Mouse (Mus musculus): ENCODE measurements at regions not wholly inside any gene's neighbourhood (a gene's known extent, or its start where the extent isn't known, plus 50 kb on each side); places are given as distances from the start of the nearest gene placed in this dataset.

- Histone ChIP-seq H3K4me3 (no peak overlapping the region), H3K27ac (no peak overlapping the region), H3K4me1 (replicated peaks) (no peaks in the 10 kb centered on the region), H3K9ac (no peak overlapping the region), H3K27me3 (no peaks in the 10 kb centered on the region), H3K4me2 (no peak overlapping the region), H3K36me3 (no peaks in the 10 kb centered on the region), H3K9me3 (replicated peaks) (no peaks in the 10 kb centered on the region)
- 80% methylated on average over 1 of the region's 1 CpGs for WGBS
- no peak for ATAC-seq (replicated peaks; ENCODE audit: insufficient number of reproducible peaks, insufficient read depth, low FRiP score, low read depth)
Observed at GRCm38 (mm10) chr14:99783646-99784045, 485.2 kb downstream of the Klf5 start.

DNA sequence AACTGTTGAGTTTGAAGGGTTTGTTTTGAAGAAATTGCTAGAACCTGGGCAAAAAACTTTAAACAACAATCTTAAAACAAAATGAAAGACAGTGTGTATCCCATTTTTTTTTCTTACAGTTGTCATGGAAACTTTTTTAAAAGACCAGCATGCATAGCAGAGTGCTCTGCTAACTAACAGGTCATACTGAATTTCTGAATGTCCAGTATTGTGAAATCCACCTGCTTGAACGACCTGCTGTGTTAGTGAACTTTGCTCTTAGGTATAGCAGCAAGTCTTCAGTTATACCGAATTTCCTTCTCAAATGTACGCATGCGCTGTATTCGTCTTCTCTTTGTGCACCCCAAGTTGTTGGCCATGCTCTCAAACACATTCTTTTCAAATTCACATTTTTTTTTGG lies 486.6 kb downstream of the Klf5 start:
- ATAC-seq (replicated peaks; ENCODE audit: insufficient number of reproducible peaks, insufficient read depth, low FRiP score, low read depth) = no peak

DNA sequence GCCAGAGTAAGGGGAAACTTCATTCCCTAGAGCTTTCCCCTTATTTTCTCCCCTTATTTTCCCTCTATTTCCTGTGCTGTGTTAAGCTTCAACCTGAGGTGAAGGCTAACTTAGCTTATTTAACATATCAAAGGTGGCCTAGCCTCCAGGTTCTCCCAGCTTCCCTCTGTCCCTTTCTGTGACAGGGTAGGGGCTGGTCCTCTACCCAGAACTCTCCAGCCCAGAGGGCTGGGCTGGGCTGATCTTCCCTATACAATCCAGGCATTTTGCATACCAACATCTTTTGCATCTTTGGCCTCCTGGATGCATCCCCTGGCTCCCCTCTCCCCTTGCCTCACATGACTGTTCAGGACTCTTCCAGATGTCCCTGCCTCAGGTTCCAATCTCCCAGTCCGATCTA lies 487.9 kb downstream of the Klf5 start:
- Histone ChIP-seq H3K4me3 (no peak overlapping the region), H3K9me3 (replicated peaks) (no peaks in the 10 kb centered on the region), H3K36me3 (no peaks in the 10 kb centered on the region), H3K27ac (no peak overlapping the region), H3K4me2 (no peak overlapping the region), H3K4me1 (replicated peaks) (no peaks in the 10 kb centered on the region), H3K9ac (no peak overlapping the region), H3K27me3 (no peaks in the 10 kb centered on the region)
- no peak for ATAC-seq (replicated peaks; ENCODE audit: insufficient number of reproducible peaks, insufficient read depth, low FRiP score, low read depth)
- 89% methylated on average over 1 of the region's 1 CpGs for WGBS

More for the DNA sequence above, 486.6 kb downstream of the Klf5 start:
- Histone ChIP-seq H3K36me3 (no peaks in the 10 kb centered on the region), H3K4me3 (no peak overlapping the region), H3K27me3 (no peaks in the 10 kb centered on the region), H3K9me3 (replicated peaks) (no peaks in the 10 kb centered on the region), H3K4me1 (replicated peaks) (no peaks in the 10 kb centered on the region), H3K27ac (no peak overlapping the region), H3K4me2 (no peak overlapping the region), H3K9ac (no peak overlapping the region)
- 84% methylated on average over 5 of the region's 5 CpGs for WGBS

- no peaks in the 10 kb centered on the region for H3K36me3 ChIP-seq
- WGBS = 60% methylated on average over 3 of the region's 3 CpGs
- ATAC-seq (replicated peaks; ENCODE audit: insufficient number of reproducible peaks, insufficient read depth, low FRiP score, low read depth) = no peak
- no peak overlapping the region for H3K9ac ChIP-seq
- no peak overlapping the region for H3K4me3 ChIP-seq
- no peaks in the 10 kb centered on the region for H3K4me1 ChIP-seq (replicated peaks)
- no peaks in the 10 kb centered on the region for H3K27me3 ChIP-seq
- no peak overlapping the region for H3K27ac ChIP-seq
- H3K9me3 ChIP-seq (replicated peaks) = no peaks in the 10 kb centered on the region
- H3K4me2 ChIP-seq = no peak overlapping the region
Observed at GRCm38 (mm10) chr14:99788185-99788584, 489.7 kb downstream of the Klf5 start.

DNA sequence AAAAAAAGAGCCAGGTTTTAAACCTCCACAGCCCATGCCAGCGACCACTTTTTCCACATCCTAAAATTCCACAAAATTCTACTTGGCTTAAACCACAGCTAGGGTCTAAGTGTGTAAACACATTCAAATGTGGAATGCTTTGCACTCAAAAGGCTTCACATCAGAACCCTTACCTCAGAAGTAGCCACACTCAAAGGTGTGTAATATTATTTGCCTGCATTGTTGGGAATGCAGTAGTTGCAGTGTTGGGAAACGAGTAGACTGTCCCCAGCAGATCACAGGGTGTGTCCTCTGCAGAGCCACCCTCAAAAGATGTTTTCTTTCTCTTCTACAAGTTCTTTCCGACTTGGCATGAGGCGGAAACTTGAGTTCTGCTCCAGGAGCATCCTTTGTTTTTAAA lies 488.2 kb downstream of the Klf12 start:
- no peak for ATAC-seq (replicated peaks; ENCODE audit: insufficient number of reproducible peaks, insufficient read depth, low FRiP score, low read depth)
- H3K27ac ChIP-seq = no peak overlapping the region
- H3K9me3 ChIP-seq (replicated peaks) = no peaks in the 10 kb centered on the region
- H3K9ac ChIP-seq = no peak overlapping the region
- no peak overlapping the region for H3K4me2 ChIP-seq
- no peaks in the 10 kb centered on the region for H3K36me3 ChIP-seq
- no peak overlapping the region for H3K4me3 ChIP-seq
- H3K27me3 ChIP-seq = no peaks in the 10 kb centered on the region
- 72% methylated on average over 4 of the region's 4 CpGs for WGBS
- no peaks in the 10 kb centered on the region for H3K4me1 ChIP-seq (replicated peaks)

- H3K27ac ChIP-seq = no peak overlapping the region
- H3K27me3 ChIP-seq = no peaks in the 10 kb centered on the region
Observed at GRCm38 (mm10) chr14:99806052-99806451, 478.4 kb downstream of the Klf12 start.

GRCm38 (mm10) chr14:99806599-99806998 lies 477.9 kb downstream of the Klf12 start:
- no peaks in the 10 kb centered on the region for H3K4me1 ChIP-seq (replicated peaks)
- no peak overlapping the region for H3K27ac ChIP-seq
- no peak overlapping the region for H3K9ac ChIP-seq
- 70% methylated on average over 5 of the region's 5 CpGs for WGBS
- no peak overlapping the region for H3K4me2 ChIP-seq
- no peaks in the 10 kb centered on the region for H3K27me3 ChIP-seq
- H3K36me3 ChIP-seq = no peaks in the 10 kb centered on the region
- no peak for ATAC-seq (replicated peaks; ENCODE audit: insufficient number of reproducible peaks, insufficient read depth, low FRiP score, low read depth)
- H3K9me3 ChIP-seq (replicated peaks) = no peaks in the 10 kb centered on the region
- no peak overlapping the region for H3K4me3 ChIP-seq

More at GRCm38 (mm10) chr14:99806052-99806451, 478.4 kb downstream of the Klf12 start:
- Histone ChIP-seq H3K36me3 (no peaks in the 10 kb centered on the region), H3K4me2 (no peak overlapping the region), H3K9me3 (replicated peaks) (no peaks in the 10 kb centered on the region), H3K9ac (no peak overlapping the region), H3K4me1 (replicated peaks) (no peaks in the 10 kb centered on the region), H3K4me3 (no peak overlapping the region)
- no peak for ATAC-seq (replicated peaks; ENCODE audit: insufficient number of reproducible peaks, insufficient read depth, low FRiP score, low read depth)
- 56% methylated on average over 1 of the region's 1 CpGs for WGBS

DNA sequence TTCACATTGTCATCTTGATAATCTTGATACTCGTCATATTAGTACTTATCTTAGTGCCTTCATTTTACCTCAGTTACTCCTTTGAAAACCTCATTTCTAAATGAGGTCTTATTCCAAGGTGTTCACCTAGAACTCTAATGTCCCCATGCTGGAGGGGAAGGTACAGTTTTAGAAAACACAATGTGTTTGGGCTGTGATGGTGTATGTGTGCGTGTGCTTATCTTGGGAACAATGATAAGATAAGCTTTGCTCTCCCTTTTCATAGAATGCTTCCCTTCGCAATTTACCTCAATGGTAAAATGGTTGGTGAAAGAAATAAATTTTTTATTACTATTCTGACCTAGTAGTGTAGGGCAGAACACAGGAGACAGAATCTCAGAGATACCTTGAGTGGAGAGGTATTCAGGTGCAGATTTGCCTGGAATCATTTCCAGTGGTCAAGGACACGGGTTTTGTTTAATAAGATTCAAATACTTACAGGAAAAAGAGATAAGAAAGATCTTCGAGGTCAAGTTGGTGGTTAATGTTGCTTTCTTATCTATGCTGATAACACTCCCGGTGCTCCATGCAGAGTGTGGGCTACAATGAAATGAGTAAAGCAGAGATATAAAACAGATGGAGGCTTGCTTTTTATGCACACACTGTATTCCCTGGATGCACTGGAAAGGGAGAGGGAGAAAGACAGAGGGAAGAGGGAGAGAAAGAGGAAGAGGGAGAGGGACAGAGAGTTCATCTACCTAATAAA lies 471.6 kb downstream of the Klf12 start:
- 39% methylated on average over 6 of the region's 6 CpGs for WGBS

More for the DNA sequence above, 471.6 kb downstream of the Klf12 start:
- no peak overlapping the region for H3K9ac ChIP-seq
- no peak overlapping the region for H3K4me2 ChIP-seq
- no peaks in the 10 kb centered on the region for H3K36me3 ChIP-seq
- no peak overlapping the region for H3K27ac ChIP-seq
- 0 out of 2 replicates have a peak, but pooled peaks cover 3% of the 10 kb centered on the region for H3K4me1 ChIP-seq (replicated peaks)
- ATAC-seq (replicated peaks; ENCODE audit: insufficient number of reproducible peaks, insufficient read depth, low FRiP score, low read depth) = no peak
- H3K4me3 ChIP-seq = no peak overlapping the region
- no peaks in the 10 kb centered on the region for H3K27me3 ChIP-seq
- H3K9me3 ChIP-seq (replicated peaks) = no peaks in the 10 kb centered on the region

Data from heart, embryonic 15.5 days (tissue).